Mouse (Mus musculus): ENCODE measurements around the gene Slc16a1. TPM values are rescaled to one million over a fixed set of nuclear protein-coding genes. Genes with fewer than 3 reads are reported as not detected.

Slc16a1 gene
- polyA plus RNA-seq, 1 experiment from 2014 or later, result 31.0 TPM

GRCm38 (mm10) chr3:104673642-104674328, 35.3 kb downstream of the Slc16a1 start:
- H3K36me3 ChIP-seq (ENCODE audit: insufficient read depth), result no peaks in the 10 kb centered on the region
- H3K27ac ChIP-seq (ENCODE audit: low read depth), result peak overlapping the region; percentile 63; the same call in 1 of the 2 replicates
- H3K27me3 ChIP-seq (ENCODE audit: insufficient read depth, low read length), result no peaks in the 10 kb centered on the region
- ATAC-seq (ENCODE audit: insufficient read depth) (no peak), DNase-seq (no peak)
- no peak overlapping the region for H3K4me3 ChIP-seq (ENCODE audit: low read depth, low read length)
- H3K9ac ChIP-seq, result no peak overlapping the region
- no peaks in the 10 kb centered on the region for H3K9me3 ChIP-seq (ENCODE audit: low read depth, low read length)
- TF ChIP-seq CTCF (IDR thresholded peaks at IDR 0.05; ENCODE audit: low read depth), result no peak
- WGBS, result 50% methylated on average over 4 of the region's 4 CpGs
- peaks cover 5% of the 10 kb centered on the region; the same call in 1 of the 2 replicates for H3K4me1 ChIP-seq (ENCODE audit: insufficient read depth)
- peak overlapping the region; percentile 85; the same call in 1 of the 2 replicates for H3K4me2 ChIP-seq

DNA sequence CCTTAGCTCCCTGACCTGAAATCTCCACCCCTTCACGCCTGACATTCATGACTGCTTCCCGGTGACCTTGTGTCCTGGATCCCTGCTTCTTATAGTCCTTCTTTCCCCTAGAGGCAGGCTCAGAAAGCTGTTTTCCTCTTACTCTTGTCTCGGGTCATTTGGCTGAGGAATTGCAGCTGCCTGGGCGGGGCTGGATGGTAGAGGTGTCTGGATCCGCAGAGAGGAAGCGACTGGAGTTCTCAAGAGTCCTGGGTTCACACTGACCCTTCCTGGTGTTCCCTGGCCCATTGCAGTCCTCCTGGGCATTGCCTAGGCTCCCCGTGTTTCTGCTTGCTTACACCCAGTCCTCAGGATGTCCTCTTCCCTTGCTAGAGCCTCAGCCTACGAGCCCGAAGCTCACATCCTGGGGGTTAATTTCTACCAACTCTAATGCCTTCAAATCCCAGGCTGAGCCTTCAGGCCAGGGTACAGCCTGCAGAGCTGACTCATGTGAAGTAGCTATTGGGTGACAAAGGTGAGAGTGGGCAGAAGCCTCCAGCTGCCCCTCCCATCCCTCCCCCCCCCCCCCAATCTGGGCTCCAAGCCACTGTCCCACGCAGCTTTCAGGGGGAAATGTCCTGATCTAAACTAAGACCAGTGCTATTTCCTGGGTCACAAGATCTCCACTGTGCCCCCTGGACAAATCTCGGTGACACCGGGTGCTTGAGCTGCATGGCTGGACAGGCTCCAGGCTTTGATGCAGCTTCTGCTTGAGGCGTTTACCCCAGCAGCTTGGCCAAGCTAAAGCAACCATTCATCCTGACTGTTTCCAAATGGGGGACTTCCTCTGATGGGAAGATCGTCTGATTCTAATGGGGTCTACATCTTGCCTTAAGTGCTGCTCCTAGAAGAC, 36.1 kb downstream of the Slc16a1 start:
- DNase-seq (peak; percentile 59), ATAC-seq (ENCODE audit: insufficient read depth) (peak; percentile 4; the same call in 1 of the 2 replicates)
- H3K9ac ChIP-seq, result peak overlapping the region; percentile 52
- H3K4me1 ChIP-seq (ENCODE audit: insufficient read depth), result peaks cover 5% of the 10 kb centered on the region; the same call in 1 of the 2 replicates
- H3K9me3 ChIP-seq (ENCODE audit: low read depth, low read length), result no peaks in the 10 kb centered on the region
- peak; percentile 20; the same call in 1 of the 2 replicates for TF ChIP-seq CTCF (IDR thresholded peaks at IDR 0.05; ENCODE audit: low read depth)
- peak overlapping the region; percentile 41 for H3K4me3 ChIP-seq (ENCODE audit: low read depth, low read length)
- H3K4me2 ChIP-seq, result peak overlapping the region; percentile 85
- no peaks in the 10 kb centered on the region for H3K27me3 ChIP-seq (ENCODE audit: insufficient read depth, low read length)
- H3K27ac ChIP-seq (ENCODE audit: low read depth), result peak overlapping the region; percentile 63
- no peaks in the 10 kb centered on the region for H3K36me3 ChIP-seq (ENCODE audit: insufficient read depth)
- WGBS, result 13% methylated on average over 14 of the region's 14 CpGs

DNA sequence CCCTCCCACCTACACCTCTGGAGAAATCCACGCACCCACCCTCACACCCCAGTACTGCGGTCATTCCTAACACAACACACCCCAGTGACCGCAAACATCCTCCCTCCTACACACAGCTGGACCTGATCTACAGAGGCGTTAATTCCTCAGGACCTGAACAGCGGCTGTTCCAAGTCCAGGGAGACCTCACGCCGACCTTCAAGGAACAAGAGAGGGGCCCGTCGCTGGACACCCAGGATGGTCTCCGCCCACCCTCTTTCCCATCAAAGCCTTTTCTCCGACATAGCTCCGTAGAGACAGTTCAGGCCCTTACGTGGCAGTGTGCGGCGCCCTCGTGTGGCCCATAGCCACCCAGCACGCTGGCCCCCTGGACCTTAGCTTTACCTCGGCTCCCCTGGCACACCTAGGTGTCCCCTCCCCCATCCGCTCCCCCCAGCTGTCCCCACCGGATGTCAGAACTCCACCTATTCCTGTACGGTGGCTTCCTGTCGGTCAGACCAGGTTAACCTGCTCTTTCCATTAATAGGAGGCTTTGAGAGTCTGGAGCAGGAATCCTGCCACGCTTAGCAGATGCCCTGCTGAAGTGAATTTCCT, 36.9 kb downstream of the Slc16a1 start:
- Histone ChIP-seq H3K36me3 (ENCODE audit: insufficient read depth) (no peaks in the 10 kb centered on the region), H3K9ac (peak overlapping the region; percentile 52), H3K27ac (ENCODE audit: low read depth) (no peak overlapping the region; the same call in 1 of the 2 replicates), H3K4me1 (ENCODE audit: insufficient read depth) (peaks cover 5% of the 10 kb centered on the region; the same call in 1 of the 2 replicates), H3K4me2 (peak overlapping the region; percentile 85), H3K4me3 (ENCODE audit: low read depth, low read length) (peak overlapping the region; percentile 41), H3K27me3 (ENCODE audit: insufficient read depth, low read length) (no peaks in the 10 kb centered on the region), H3K9me3 (ENCODE audit: low read depth, low read length) (no peaks in the 10 kb centered on the region)
- WGBS, result 2% methylated on average over 23 of the region's 23 CpGs
- ATAC-seq (ENCODE audit: insufficient read depth) (peak; percentile 82), DNase-seq (peak; percentile 88)
- peak; percentile 92 for TF ChIP-seq CTCF (IDR thresholded peaks at IDR 0.05; ENCODE audit: low read depth)

- Histone ChIP-seq H3K9me3 (ENCODE audit: low read depth, low read length) (no peaks in the 10 kb centered on the region), H3K27me3 (ENCODE audit: insufficient read depth, low read length) (no peaks in the 10 kb centered on the region), H3K36me3 (ENCODE audit: insufficient read depth) (no peaks in the 10 kb centered on the region), H3K9ac (no peak overlapping the region), H3K4me1 (ENCODE audit: insufficient read depth) (peaks cover 5% of the 10 kb centered on the region; the same call in 1 of the 2 replicates), H3K27ac (ENCODE audit: low read depth) (no peak overlapping the region), H3K4me3 (ENCODE audit: low read depth, low read length) (no peak overlapping the region), H3K4me2 (no peak overlapping the region)
- DNase-seq, result no peak
- no peak for TF ChIP-seq CTCF (IDR thresholded peaks at IDR 0.05; ENCODE audit: low read depth)
- no peak for ATAC-seq (ENCODE audit: insufficient read depth)
- WGBS, result 94% methylated on average over 2 of the region's 2 CpGs
Observed at GRCm38 (mm10) chr3:104677781-104678180, 39.3 kb downstream of the Slc16a1 start.

- WGBS, result 79% methylated on average over 8 of the region's 8 CpGs
Observed at GRCm38 (mm10) chr3:104678826-104679225, 40.4 kb downstream of the Slc16a1 start.

DNA sequence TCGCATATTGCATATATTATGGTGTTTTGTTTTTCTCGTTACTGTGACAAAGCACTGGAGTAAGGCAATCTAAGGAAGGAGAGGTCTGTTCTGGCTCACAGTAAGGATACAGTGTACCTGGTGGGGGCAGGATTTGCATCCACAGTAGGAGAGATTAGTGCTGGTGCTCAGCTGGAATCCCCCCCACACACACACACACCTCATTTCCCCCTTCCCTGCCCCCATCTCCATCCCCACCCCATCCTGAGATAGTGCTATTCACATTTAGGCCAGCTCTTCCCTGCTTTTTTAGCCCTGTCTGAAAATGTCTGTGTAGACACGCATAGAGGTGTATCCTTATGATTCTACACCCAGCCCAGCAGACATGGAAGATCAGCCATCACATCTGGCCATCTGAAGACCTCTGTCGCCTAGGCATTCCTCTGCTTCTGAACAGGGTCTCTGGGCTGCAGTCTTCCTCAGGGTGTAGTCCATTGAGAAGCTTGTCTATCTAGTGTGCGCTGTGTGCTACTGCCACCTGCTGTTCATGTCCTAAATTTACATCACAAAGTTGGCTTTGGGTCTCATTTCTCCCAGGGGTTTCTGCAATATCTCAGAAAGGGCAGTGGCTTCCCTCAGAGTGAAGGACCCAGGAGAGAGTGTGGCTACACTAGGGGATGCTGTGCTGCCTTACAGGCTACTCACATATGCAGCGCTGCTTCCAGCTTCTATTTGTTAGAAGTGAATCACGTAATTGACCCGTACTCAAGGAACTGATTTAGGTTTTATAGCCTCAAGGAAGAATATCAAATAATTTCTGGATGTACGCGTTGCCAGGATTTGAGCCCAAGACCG, 44.4 kb downstream of the Slc16a1 start:
- DNase-seq (peak; percentile 87), ATAC-seq (ENCODE audit: insufficient read depth) (peak; percentile 73; the same call in 1 of the 2 replicates)
- H3K4me2 ChIP-seq, result no peak overlapping the region
- no peaks in the 10 kb centered on the region for H3K36me3 ChIP-seq (ENCODE audit: insufficient read depth)
- no peaks in the 10 kb centered on the region for H3K4me1 ChIP-seq (ENCODE audit: insufficient read depth)
- H3K9ac ChIP-seq, result no peak overlapping the region
- whole genome bisulfite sequencing, result 59% methylated on average over 11 of the region's 11 CpGs
- no peaks in the 10 kb centered on the region for H3K27me3 ChIP-seq (ENCODE audit: insufficient read depth, low read length)
- no peak overlapping the region for H3K27ac ChIP-seq (ENCODE audit: low read depth)
- H3K4me3 ChIP-seq (ENCODE audit: low read depth, low read length), result no peak overlapping the region
- TF ChIP-seq CTCF (IDR thresholded peaks at IDR 0.05; ENCODE audit: low read depth), result peak; percentile 90
- no peaks in the 10 kb centered on the region for H3K9me3 ChIP-seq (ENCODE audit: low read depth, low read length)

More at GRCm38 (mm10) chr3:104678826-104679225, 40.4 kb downstream of the Slc16a1 start:
- peaks cover 5% of the 10 kb centered on the region; the same call in 1 of the 2 replicates for H3K4me1 ChIP-seq (ENCODE audit: insufficient read depth)
- DNase-seq (no peak), ATAC-seq (ENCODE audit: insufficient read depth) (no peak)
- no peak overlapping the region for H3K9ac ChIP-seq
- no peaks in the 10 kb centered on the region for H3K36me3 ChIP-seq (ENCODE audit: insufficient read depth)
- H3K4me3 ChIP-seq (ENCODE audit: low read depth, low read length), result no peak overlapping the region
- TF ChIP-seq CTCF (IDR thresholded peaks at IDR 0.05; ENCODE audit: low read depth), result no peak
- no peaks in the 10 kb centered on the region for H3K9me3 ChIP-seq (ENCODE audit: low read depth, low read length)
- H3K27me3 ChIP-seq (ENCODE audit: insufficient read depth, low read length), result no peaks in the 10 kb centered on the region
- no peak overlapping the region for H3K4me2 ChIP-seq
- H3K27ac ChIP-seq (ENCODE audit: low read depth), result no peak overlapping the region
